Mouse (Mus musculus) liver, adult 2 months (tissue): ENCODE measurements around the gene Scaf1.

Source experiments
- CTCF ChIP-seq: fragments of 200-500 bp; IDR thresholded peaks from 2 replicates; pipeline ENCODE4 v1.5.1; 2011; ENCODE audit warnings: low read depth, low read length, control low read depth
- POLR2A ChIP-seq: fragments of 200-500 bp; IDR thresholded peaks from 2 replicates; pipeline ENCODE4 v1.6.1; 2011; ENCODE audit warnings: low read length, control low read depth; ENCODE audit not compliant: insufficient read depth; ENCODE audit errors: extremely low read depth

DNA sequence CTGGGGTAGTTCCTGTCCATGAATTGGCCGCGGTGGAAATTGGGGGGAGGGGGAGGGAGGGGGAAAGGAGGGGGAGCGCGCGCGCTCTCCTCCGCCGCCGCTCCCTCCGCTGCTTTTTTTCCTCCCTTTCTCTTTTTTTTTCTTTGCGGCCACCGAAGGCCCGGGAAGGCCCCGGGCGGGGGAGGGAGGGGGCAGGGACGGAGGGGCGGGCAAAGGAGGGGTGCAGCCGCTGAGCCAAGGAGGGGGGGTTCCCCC lies 36.6 kb upstream of the Scaf1 start, which contains the start of gene Prr12:
- no peak for TF ChIP-seq CTCF
- TF ChIP-seq POLR2A: no peak
